Mouse (Mus musculus) liver, embryonic 15.5 days (tissue): ENCODE results near the gene Kif5a. TPM values are rescaled to one million over a fixed set of nuclear protein-coding genes. Genes with fewer than 3 reads are reported as not detected.
A peak's percentile ranks its signal among the peaks of the same experiment; 100 is the strongest.

Experiments
- ATAC-seq: fragments of 200-750 bp; cut with Nextera tagmentation; 2 replicates; pipeline ENCODE4 v1.8.0; 2017; ENCODE audit warnings: moderate number of reproducible peaks, mild to moderate bottlenecking, moderate library complexity; ENCODE audit not compliant: insufficient read depth
- H3K27ac ChIP-seq: fragments of 300-500 bp; sonication (generic); replicated peaks from 2 replicates; pipeline ENCODE4 v1.5.1; 2015; ENCODE audit warnings: mild to moderate bottlenecking, inconsistent platforms
- H3K27me3 ChIP-seq: fragments of 300-500 bp; sonication (generic); 2 replicates; pipeline ENCODE4 v1.6.1; 2015; ENCODE audit warnings: mild to moderate bottlenecking, inconsistent platforms
- H3K36me3 ChIP-seq: fragments of 300-500 bp; sonication (generic); replicated peaks from 2 replicates; pipeline ENCODE4 v1.6.1; 2015; ENCODE audit warnings: moderate library complexity, mild to moderate bottlenecking, inconsistent platforms
- H3K4me1 ChIP-seq: fragments of 300-500 bp; sonication (generic); replicated peaks from 2 replicates; pipeline ENCODE4 v1.6.1; 2015; ENCODE audit warnings: inconsistent platforms
- H3K4me2 ChIP-seq: fragments of 300-500 bp; sonication (generic); 2 replicates; pipeline ENCODE4 v1.6.1; 2015; ENCODE audit warnings: moderate library complexity, mild to moderate bottlenecking, inconsistent platforms
- H3K4me3 ChIP-seq: fragments of 300-500 bp; sonication (generic); replicated peaks from 2 replicates; pipeline ENCODE4 v1.5.1; 2015; ENCODE audit warnings: mild to moderate bottlenecking, inconsistent platforms
- H3K9ac ChIP-seq: fragments of 300-500 bp; sonication (generic); 2 replicates; pipeline ENCODE4 v1.6.1; 2015; ENCODE audit warnings: moderate library complexity, mild to moderate bottlenecking, inconsistent platforms
- H3K9me3 ChIP-seq: fragments of 300-500 bp; sonication (generic); replicated peaks from 2 replicates; pipeline ENCODE4 v1.6.1; 2016; ENCODE audit warnings: inconsistent platforms
- WGBS: fragments of 180-500 bp; shearing (Covaris S2); methylation state at CpG from one replicate; pipeline ENCODE4 v1.1.7; 2015; ENCODE audit warnings: mixed read lengths; ENCODE audit not compliant: insufficient replicate concordance; 5-methylcytosine and 5-hydroxymethylcytosine counted together
- polyA plus RNA-seq: library from polyadenylated mRNA; unstranded; fragments of >200 nt; fragmentation: Nextera tagmentation; extraction: Ambion mirVana; gene quantifications from 2 replicates; pipeline ENCODE4 v1.2.1, GENCODE M21; 2015

Kif5a gene
- polyA plus RNA-seq, 1 experiment from 2014 or later, result 0.21 TPM

DNA sequence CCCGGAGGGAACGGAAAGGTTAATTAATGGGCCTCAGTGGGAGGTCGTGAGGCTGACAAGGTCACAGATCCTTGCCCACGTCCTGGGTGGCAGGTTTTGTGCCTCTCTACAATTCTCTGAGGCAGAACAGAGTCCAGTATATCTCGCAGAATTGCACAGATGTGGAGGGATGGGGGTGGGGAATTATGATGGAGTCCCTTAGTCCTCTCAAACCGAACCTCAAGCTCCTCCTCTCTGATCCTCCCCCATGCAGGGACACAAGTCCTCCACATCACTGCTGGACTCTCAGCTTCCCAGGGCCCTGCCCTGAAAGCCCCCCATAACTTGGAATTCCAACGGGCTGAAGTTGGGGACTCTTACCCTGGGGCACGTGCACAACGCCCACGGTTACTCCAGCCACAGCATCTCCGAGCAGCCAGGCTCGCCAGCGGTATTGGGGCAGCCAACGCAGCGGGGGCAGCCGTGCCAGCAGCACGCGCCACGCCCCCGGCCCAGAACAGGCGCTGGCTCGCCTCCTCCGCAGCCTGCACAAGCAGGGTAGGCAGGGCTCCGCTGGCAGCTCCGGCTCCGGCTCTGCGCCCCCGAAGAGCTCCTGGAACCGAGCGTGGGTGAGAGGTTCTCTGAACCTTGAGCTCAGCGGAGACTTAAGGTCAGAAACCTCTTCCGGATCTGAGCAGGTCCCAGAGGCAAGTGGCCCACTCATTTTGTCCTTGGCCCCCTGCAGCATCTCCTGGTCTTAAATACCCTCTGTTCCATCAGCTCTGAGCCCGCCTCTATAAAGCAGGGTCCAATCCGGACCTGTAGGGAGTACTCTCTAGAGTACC is 83.1 kb downstream of the Kif5a start, which contains the start of gene Slc26a10:
Gene Slc26a10, minus strand, starts transcription at position 775 of the 824 bp plus-strand sequence.
- H3K9me3 ChIP-seq, result no peaks in the 10 kb centered on the region
- H3K4me2 ChIP-seq, result peak within 1 kb of the TSS; percentile 24
- WGBS, result 3% methylated on average over 34 of the region's 34 CpGs
- H3K4me3 ChIP-seq, result peak within 1 kb of the TSS; percentile 22; the same call in 1 of the 2 replicates
- no peak within 1 kb of the TSS for H3K27ac ChIP-seq
- no peak for ATAC-seq
- no peak within 1 kb of the TSS for H3K9ac ChIP-seq
- H3K27me3 ChIP-seq, result peaks cover 100% of the 10 kb centered on the region
- H3K36me3 ChIP-seq, result no peaks in the 10 kb centered on the region
- peaks cover 62% of the 10 kb centered on the region for H3K4me1 ChIP-seq

GRCm38 (mm10) chr10:127178286-127179027 is 84.7 kb downstream of the Kif5a start:
- no peak for ATAC-seq
- no peak overlapping the region; the same call in 1 of the 2 replicates for H3K9ac ChIP-seq

DNA sequence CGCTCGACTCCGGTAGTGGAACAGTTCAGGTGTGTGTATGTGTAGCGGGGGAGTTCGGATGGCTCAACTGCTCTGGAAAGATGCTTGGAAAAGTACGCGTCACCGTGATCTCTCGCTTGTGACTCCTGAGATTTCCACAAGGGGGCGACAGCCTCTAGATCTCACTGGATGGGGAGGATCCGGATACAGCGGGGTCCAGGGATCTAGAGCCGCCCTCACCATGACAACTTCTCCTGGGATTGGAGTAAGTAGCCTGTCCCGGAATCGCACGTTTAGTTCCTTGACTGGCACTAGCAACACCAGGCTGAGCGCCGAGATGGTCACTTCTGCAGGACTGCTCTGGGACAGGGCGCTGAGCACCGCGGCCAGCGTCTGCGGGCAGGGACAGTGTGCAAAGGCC is 85.4 kb downstream of the Kif5a start:
- no peak overlapping the region; the same call in 1 of the 2 replicates for H3K9ac ChIP-seq
- no peak overlapping the region for H3K27ac ChIP-seq
- 2% methylated on average over 23 of the region's 23 CpGs for WGBS
- H3K4me2 ChIP-seq, result peak overlapping the region; percentile 69
- no peaks in the 10 kb centered on the region for H3K9me3 ChIP-seq
- peak overlapping the region; percentile 34 for H3K4me3 ChIP-seq
- no peaks in the 10 kb centered on the region for H3K36me3 ChIP-seq
- H3K27me3 ChIP-seq, result peaks cover 91% of the 10 kb centered on the region
- peaks cover 44% of the 10 kb centered on the region for H3K4me1 ChIP-seq
- ATAC-seq, result peak; percentile 45; the same call in 1 of the 2 replicates

More at GRCm38 (mm10) chr10:127178286-127179027, 84.7 kb downstream of the Kif5a start:
- peak overlapping the region; percentile 34 for H3K4me3 ChIP-seq
- H3K36me3 ChIP-seq, result no peaks in the 10 kb centered on the region
- H3K4me1 ChIP-seq, result peaks cover 47% of the 10 kb centered on the region
- WGBS, result 3% methylated on average over 41 of the region's 41 CpGs
- no peak overlapping the region for H3K27ac ChIP-seq
- H3K9me3 ChIP-seq, result no peaks in the 10 kb centered on the region
- peak overlapping the region; percentile 69 for H3K4me2 ChIP-seq
- peaks cover 97% of the 10 kb centered on the region for H3K27me3 ChIP-seq

DNA sequence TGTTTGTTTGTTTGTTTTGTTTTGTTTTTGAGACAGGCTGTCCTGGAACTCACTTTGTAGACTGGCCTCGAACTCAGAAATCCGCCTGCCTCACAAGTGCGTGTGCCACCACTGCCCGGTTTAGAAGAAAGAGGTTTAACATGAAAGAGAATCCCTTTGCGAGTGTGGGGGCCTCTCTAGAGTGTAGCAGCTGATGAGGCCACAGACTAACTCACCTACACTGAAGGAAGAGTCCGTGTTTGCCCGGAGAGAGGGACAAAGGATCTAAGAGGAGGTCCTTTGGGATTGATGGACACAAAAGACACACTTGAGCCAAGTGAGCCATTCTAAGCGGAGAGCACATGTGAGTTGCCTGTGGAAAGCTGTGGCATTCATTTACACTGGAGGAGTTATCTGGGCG is 85.9 kb downstream of the Kif5a start:
- WGBS, result 21% methylated on average over 9 of the region's 9 CpGs
- peak overlapping the region; percentile 69 for H3K4me2 ChIP-seq
- peaks cover 44% of the 10 kb centered on the region for H3K4me1 ChIP-seq
- no peak for ATAC-seq
- H3K36me3 ChIP-seq, result 0 out of 2 replicates have a peak, but pooled peaks cover under 1% of the 10 kb centered on the region
- H3K4me3 ChIP-seq, result peak overlapping the region; percentile 34
- H3K27me3 ChIP-seq, result peaks cover 86% of the 10 kb centered on the region
- no peak overlapping the region for H3K9ac ChIP-seq
- H3K9me3 ChIP-seq, result no peaks in the 10 kb centered on the region
- no peak overlapping the region for H3K27ac ChIP-seq

- H3K36me3 ChIP-seq, result peaks cover 5% of the 10 kb centered on the region; the same call in 1 of the 2 replicates
- peaks cover 85% of the 10 kb centered on the region for H3K27me3 ChIP-seq
- H3K9ac ChIP-seq, result no peak overlapping the region
- peak overlapping the region; percentile 69 for H3K4me2 ChIP-seq
- no peaks in the 10 kb centered on the region for H3K9me3 ChIP-seq
- H3K4me3 ChIP-seq, result peak overlapping the region; percentile 34; the same call in 1 of the 2 replicates
- H3K4me1 ChIP-seq, result peaks cover 44% of the 10 kb centered on the region
- no peak for ATAC-seq
- WGBS, result 5% methylated on average over 7 of the region's 7 CpGs
- no peak overlapping the region for H3K27ac ChIP-seq
Observed at GRCm38 (mm10) chr10:127176756-127177155, 86.4 kb downstream of the Kif5a start.

- H3K36me3 ChIP-seq, result peaks cover 10% of the 10 kb centered on the region
- peaks cover 84% of the 10 kb centered on the region for H3K27me3 ChIP-seq
- no peak overlapping the region for H3K9ac ChIP-seq
- H3K4me3 ChIP-seq, result no peak overlapping the region
- peaks cover 45% of the 10 kb centered on the region for H3K4me1 ChIP-seq
- 34% methylated on average over 3 of the region's 3 CpGs for WGBS
- no peak overlapping the region for H3K27ac ChIP-seq
- ATAC-seq, result no peak
- no peaks in the 10 kb centered on the region for H3K9me3 ChIP-seq
- no peak overlapping the region for H3K4me2 ChIP-seq
Observed at GRCm38 (mm10) chr10:127176228-127176627, 86.9 kb downstream of the Kif5a start.

Other genes starting within 250 kb of the Kif5a start
- 43.9 and 44.8 TPM in 2 replicates for gene Tsfm, start 232.5 kb downstream of the Kif5a start, polyA plus RNA-seq
- gene Mettl1, start 221.9 kb downstream of the Kif5a start, polyA plus RNA-seq, result 15.6 and 15.7 TPM in 2 replicates
- gene Eef1akmt3, start 221.8 kb downstream of the Kif5a start, polyA plus RNA-seq, result 0.06 and 0.14 TPM in 2 replicates
- gene Cyp27b1, start 215.1 kb downstream of the Kif5a start, polyA plus RNA-seq, result not detected in 2 replicates
- gene March9, start 203.2 kb downstream of the Kif5a start, polyA plus RNA-seq, result 0.03 TPM in 1 of 2 replicates, not detected in the other
- 338 and 361 TPM in 2 replicates for gene Cdk4, start 199.8 kb downstream of the Kif5a start, polyA plus RNA-seq
- 77.4 and 84.3 TPM in 2 replicates for gene Tspan31, start 193.1 kb downstream of the Kif5a start, polyA plus RNA-seq
- gene Agap2, start 188.1 kb downstream of the Kif5a start, polyA plus RNA-seq, result 0.35 and 0.67 TPM in 2 replicates
- gene Os9, start 142.2 kb downstream of the Kif5a start, polyA plus RNA-seq, result 54.0 and 58.1 TPM in 2 replicates
- gene B4galnt1, start 98.1 kb downstream of the Kif5a start, polyA plus RNA-seq, result 19.3 and 21.0 TPM in 2 replicates
- 2.1 and 3.2 TPM in 2 replicates for gene Slc26a10, start 82.7 kb downstream of the Kif5a start, polyA plus RNA-seq
- 5.4 and 5.8 TPM in 2 replicates for gene Arhgef25, start 73.3 kb downstream of the Kif5a start, polyA plus RNA-seq
- gene Dtx3, start 67.6 kb downstream of the Kif5a start, polyA plus RNA-seq, result 16.7 and 16.9 TPM in 2 replicates
- 41.9 and 45.1 TPM in 2 replicates for gene Pip4k2c, start 51.8 kb downstream of the Kif5a start, polyA plus RNA-seq
- 69.5 and 75.7 TPM in 2 replicates for gene Dctn2, start 3.0 kb upstream of the Kif5a start, polyA plus RNA-seq
- gene Mbd6, start 25.7 kb upstream of the Kif5a start, polyA plus RNA-seq, result 7.9 and 8.0 TPM in 2 replicates
- gene Mars, start 48.4 kb upstream of the Kif5a start, polyA plus RNA-seq, result 109 and 112 TPM in 2 replicates
- gene Arhgap9, start 58.6 kb upstream of the Kif5a start, polyA plus RNA-seq, result 14.1 and 14.9 TPM in 2 replicates
- 0.31 and 0.32 TPM in 2 replicates for gene Gli1, start 78.6 kb upstream of the Kif5a start, polyA plus RNA-seq
- 0.71 and 0.82 TPM in 2 replicates for gene Inhbe, start 91.1 kb upstream of the Kif5a start, polyA plus RNA-seq
- gene Inhbc, start 107.1 kb upstream of the Kif5a start, polyA plus RNA-seq, result 4.6 and 5.1 TPM in 2 replicates
- gene R3hdm2, start 117.0 kb upstream of the Kif5a start, polyA plus RNA-seq, result 14.4 and 15.0 TPM in 2 replicates
- gene Stac3, start 238.3 kb upstream of the Kif5a start, polyA plus RNA-seq, result 1.0 and 1.2 TPM in 2 replicates